Mouse (Mus musculus) neural tube, embryonic 14.5 days (tissue): ENCODE results near the gene Gtf2h1. TPM values are rescaled to one million over a fixed set of nuclear protein-coding genes. Genes with fewer than 3 reads are reported as not detected.

Source experiments
- ATAC-seq: fragments of 200-750 bp; cut with Nextera tagmentation; 2 replicates; pipeline ENCODE4 v1.8.0; 2017; ENCODE audit warnings: low read depth, mild to moderate bottlenecking, moderate TSS enrichment, moderate library complexity
- H3K27ac ChIP-seq: fragments of 300-500 bp; sonication (generic); 2 replicates; pipeline ENCODE4 v1.5.1; 2014; ENCODE audit warnings: low read depth, mild to moderate bottlenecking, control low read depth, low read length, moderate library complexity, mixed read lengths
- H3K27me3 ChIP-seq: fragments of 300-500 bp; sonication (generic); 2 replicates; pipeline ENCODE4 v1.6.1; 2014; ENCODE audit warnings: low read length; ENCODE audit not compliant: control insufficient read depth, insufficient read depth
- H3K36me3 ChIP-seq: fragments of 300-500 bp; sonication (generic); 2 replicates; pipeline ENCODE4 v1.6.1; 2014; ENCODE audit warnings: low read length, mixed read lengths; ENCODE audit not compliant: control insufficient read depth, insufficient read depth
- H3K4me1 ChIP-seq: fragments of 300-500 bp; sonication (generic); 2 replicates; pipeline ENCODE4 v1.6.1; 2014; ENCODE audit warnings: low read length; ENCODE audit not compliant: control insufficient read depth, insufficient read depth
- H3K4me2 ChIP-seq: fragments of 300-500 bp; sonication (generic); 2 replicates; pipeline ENCODE4 v1.6.1; 2014; ENCODE audit warnings: mild to moderate bottlenecking, low read depth, low read length, control low read depth
- H3K4me3 ChIP-seq: fragments of 300-500 bp; sonication (generic); 2 replicates; pipeline ENCODE4 v1.5.1; 2014; ENCODE audit warnings: low read depth, low read length, control low read depth, mixed read lengths
- H3K9ac ChIP-seq: fragments of 300-500 bp; sonication (generic); replicated peaks from 2 replicates; pipeline ENCODE4 v1.6.1; 2014; ENCODE audit warnings: low read depth, mild to moderate bottlenecking, control low read depth, low read length, mixed read lengths
- H3K9me3 ChIP-seq: fragments of 300-500 bp; sonication (generic); 2 replicates; pipeline ENCODE4 v1.6.1; 2016; ENCODE audit warnings: low read length; ENCODE audit not compliant: control insufficient read depth
- WGBS: fragments of 180-500 bp; shearing (Covaris S2); extraction: QIAGEN DNeasy Blood & Tissue Kit; methylation state at CpG from one replicate; pipeline ENCODE4 v1.1.7; 2014; 5-methylcytosine and 5-hydroxymethylcytosine counted together
- polyA plus RNA-seq: library from polyadenylated mRNA; unstranded; fragments of >200 nt; fragmentation: Nextera tagmentation; extraction: Ambion mirVana; gene quantifications from 2 replicates; pipeline ENCODE4 v1.2.1, GENCODE M21; 2014

The Gtf2h1 gene
- polyA plus RNA-seq, 1 experiment from 2014 or later, result 40.5 TPM

DNA sequence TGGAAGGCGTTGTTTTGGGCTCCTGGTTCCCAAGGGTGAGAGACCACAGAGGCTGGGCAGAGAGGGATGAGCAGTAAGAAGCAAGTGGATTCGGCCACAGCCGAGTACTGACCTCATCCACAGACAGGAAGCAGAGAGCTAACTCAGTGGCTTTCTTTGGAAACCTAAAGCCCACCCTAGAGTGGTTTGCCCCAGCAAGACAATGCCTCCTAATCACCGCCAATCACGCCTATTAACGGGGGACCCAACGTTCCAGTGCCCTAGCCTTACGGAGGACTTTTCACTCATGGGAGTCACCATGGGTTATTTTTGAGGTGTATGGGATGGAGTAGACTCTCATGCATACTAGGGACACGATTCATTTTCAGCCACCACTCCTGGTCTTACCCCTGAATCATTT is 57.5 kb downstream of the Gtf2h1 start:
- 86% methylated on average over 9 of the region's 9 CpGs for WGBS
- Histone ChIP-seq H3K27ac (no peak overlapping the region), H3K4me3 (no peak overlapping the region), H3K9ac (no peak overlapping the region), H3K36me3 (peaks cover 29% of the 10 kb centered on the region), H3K4me2 (no peak overlapping the region), H3K27me3 (no peaks in the 10 kb centered on the region), H3K9me3 (no peaks in the 10 kb centered on the region), H3K4me1 (no peaks in the 10 kb centered on the region)
- ATAC-seq, result no peak

GRCm38 (mm10) chr7:46855866-46856560 is 60.1 kb downstream of the Gtf2h1 start:
- Histone ChIP-seq H3K27ac (no peak overlapping the region), H3K9ac (no peak overlapping the region), H3K4me1 (no peaks in the 10 kb centered on the region), H3K4me3 (no peak overlapping the region), H3K36me3 (peaks cover 21% of the 10 kb centered on the region; the same call in 1 of the 2 replicates), H3K9me3 (no peaks in the 10 kb centered on the region), H3K27me3 (no peaks in the 10 kb centered on the region), H3K4me2 (no peak overlapping the region)
- no peak for ATAC-seq
- whole genome bisulfite sequencing, result 72% methylated on average over 7 of the region's 7 CpGs

DNA sequence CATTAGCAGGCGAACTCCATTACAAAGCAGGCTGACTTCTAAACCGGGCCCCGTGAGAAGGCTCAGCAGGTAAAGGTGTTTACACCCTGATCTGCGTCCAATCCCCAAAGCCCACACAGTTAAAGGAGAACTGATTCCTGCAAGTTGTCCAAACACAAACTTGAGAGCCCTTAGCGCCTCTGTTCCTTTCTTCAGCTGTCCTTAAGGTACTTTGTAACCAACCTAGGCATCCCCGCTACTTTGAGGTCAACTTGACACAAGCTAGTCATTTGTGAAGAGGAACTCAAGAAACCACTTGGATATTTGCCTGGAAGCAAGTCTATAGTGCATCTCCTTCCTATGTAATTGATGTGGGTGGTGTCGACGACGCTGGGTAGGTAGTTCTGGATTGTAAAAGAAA is 61.5 kb downstream of the Gtf2h1 start:
- H3K4me2 ChIP-seq, result no peak overlapping the region
- ATAC-seq, result no peak
- H3K4me3 ChIP-seq, result no peak overlapping the region
- no peak overlapping the region for H3K9ac ChIP-seq
- no peak overlapping the region for H3K27ac ChIP-seq
- peaks cover 11% of the 10 kb centered on the region; the same call in 1 of the 2 replicates for H3K36me3 ChIP-seq
- H3K4me1 ChIP-seq, result no peaks in the 10 kb centered on the region
- WGBS, result 82% methylated on average over 9 of the region's 9 CpGs
- H3K27me3 ChIP-seq, result no peaks in the 10 kb centered on the region
- no peaks in the 10 kb centered on the region for H3K9me3 ChIP-seq

DNA sequence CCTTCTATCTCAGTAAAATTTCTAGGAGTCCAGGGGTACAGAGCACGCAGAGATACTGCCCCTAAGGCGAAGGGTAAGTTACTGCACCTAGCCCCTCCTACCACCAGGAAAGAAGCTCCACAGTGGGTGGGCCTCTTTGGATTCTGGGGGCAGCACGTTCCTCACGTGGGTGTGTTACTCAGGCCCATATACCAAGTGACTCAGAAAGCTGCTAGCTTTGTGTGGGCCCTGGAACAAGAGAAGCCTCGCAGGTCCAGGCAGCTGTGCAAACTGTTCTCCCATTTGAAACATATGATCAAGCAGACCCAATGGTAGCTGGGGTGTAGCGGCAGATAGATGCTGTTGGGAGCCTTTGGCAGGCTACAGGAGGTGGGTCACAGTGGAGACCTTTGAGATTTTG is 63.1 kb downstream of the Gtf2h1 start:
- Histone ChIP-seq H3K27ac (no peak overlapping the region), H3K9me3 (no peaks in the 10 kb centered on the region), H3K36me3 (0 out of 2 replicates have a peak, but pooled peaks cover 5% of the 10 kb centered on the region), H3K4me1 (no peaks in the 10 kb centered on the region), H3K4me3 (no peak overlapping the region), H3K9ac (no peak overlapping the region), H3K4me2 (no peak overlapping the region), H3K27me3 (no peaks in the 10 kb centered on the region)
- ATAC-seq, result no peak
- 61% methylated on average over 6 of the region's 6 CpGs for WGBS

DNA sequence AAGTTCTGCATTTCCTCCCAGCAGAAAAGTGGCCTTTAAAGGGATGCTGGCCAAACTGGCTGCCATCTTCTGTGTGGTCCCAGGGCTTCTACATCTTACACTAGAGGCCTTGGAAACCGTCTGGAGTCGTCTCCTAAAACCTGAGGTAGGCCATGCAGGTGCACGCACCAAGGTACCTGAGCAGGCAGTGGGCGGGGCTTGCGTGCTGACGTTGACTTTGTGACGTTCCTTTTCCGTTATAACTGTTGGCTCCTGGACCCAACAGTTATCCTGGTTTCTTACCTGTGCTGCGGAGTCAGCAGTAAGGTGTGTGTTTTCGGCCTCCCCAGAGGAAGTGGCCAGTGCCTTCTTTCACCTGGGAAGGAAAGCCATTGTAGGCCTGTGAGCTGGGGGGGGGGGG is 65.1 kb downstream of the Gtf2h1 start, which contains the start of gene Ldhc:
Gene Ldhc (plus strand): TSS at position 208 of the 400 bp plus-strand sequence.
- ATAC-seq, result no peak
- WGBS, result 37% methylated on average over 10 of the region's 10 CpGs
- no peaks in the 10 kb centered on the region for H3K4me1 ChIP-seq

GRCm38 (mm10) chr7:46871988-46872387 is 76.1 kb downstream of the Gtf2h1 start:
- H3K4me3 ChIP-seq, result no peak overlapping the region
- H3K4me1 ChIP-seq, result no peaks in the 10 kb centered on the region
- 85% methylated on average over 4 of the region's 4 CpGs for WGBS
- no peak overlapping the region for H3K27ac ChIP-seq
- H3K4me2 ChIP-seq, result no peak overlapping the region
- H3K36me3 ChIP-seq, result no peaks in the 10 kb centered on the region
- no peak for ATAC-seq
- no peaks in the 10 kb centered on the region for H3K27me3 ChIP-seq
- H3K9me3 ChIP-seq, result no peaks in the 10 kb centered on the region
- H3K9ac ChIP-seq, result no peak overlapping the region

More for the DNA sequence above, 65.1 kb downstream of the Gtf2h1 start, which contains the start of gene Ldhc:
- Histone ChIP-seq H3K4me2 (no peak within 1 kb of the TSS), H3K36me3 (no peaks in the 10 kb centered on the region), H3K9ac (no peak within 1 kb of the TSS), H3K9me3 (no peaks in the 10 kb centered on the region), H3K27me3 (no peaks in the 10 kb centered on the region), H3K4me3 (no peak within 1 kb of the TSS), H3K27ac (no peak within 1 kb of the TSS)

Other genes starting within 250 kb of the Gtf2h1 start
- 35.8 and 46.3 TPM in 2 replicates for gene Sergef, start 156.3 kb upstream of the Gtf2h1 start, polyA plus RNA-seq
- 0.43 and 0.76 TPM in 2 replicates for gene Tph1, start 123.6 kb upstream of the Gtf2h1 start, polyA plus RNA-seq
- gene Saal1, start 85.4 kb upstream of the Gtf2h1 start, polyA plus RNA-seq, result 15.4 and 16.7 TPM in 2 replicates
- 0.49 and 1.0 TPM in 2 replicates for gene Saa3, start 80.4 kb upstream of the Gtf2h1 start, polyA plus RNA-seq
- gene Saa4, start 63.5 kb upstream of the Gtf2h1 start, polyA plus RNA-seq, result not detected in 2 replicates
- not detected in 2 replicates for gene Saa1, start 53.1 kb upstream of the Gtf2h1 start, polyA plus RNA-seq
- gene Saa2, start 44.3 kb upstream of the Gtf2h1 start, polyA plus RNA-seq, result not detected in 2 replicates
- gene Hps5, start within 50 bp of the Gtf2h1 start, polyA plus RNA-seq, result 14.0 and 14.8 TPM in 2 replicates
- gene Ldha, start 45.4 kb downstream of the Gtf2h1 start, polyA plus RNA-seq, result 427 and 481 TPM in 2 replicates
- gene Ldhc, start 65.1 kb downstream of the Gtf2h1 start, polyA plus RNA-seq, result 0.19 TPM in 1 of 2 replicates, not detected in the other
- 384 and 385 TPM in 2 replicates for gene Tsg101, start 123.9 kb downstream of the Gtf2h1 start, polyA plus RNA-seq
- gene Uevld, start 162.4 kb downstream of the Gtf2h1 start, polyA plus RNA-seq, result 5.2 and 5.5 TPM in 2 replicates
- gene Gm9999, start 187.5 kb downstream of the Gtf2h1 start, polyA plus RNA-seq, result not detected in 2 replicates
- gene Spty2d1, start 212.3 kb downstream of the Gtf2h1 start, polyA plus RNA-seq, result 7.1 and 10.0 TPM in 2 replicates